Mouse (Mus musculus): ENCODE measurements around the gene Kdelr2. TPM values are rescaled to one million over a fixed set of nuclear protein-coding genes. Genes with fewer than 3 reads are reported as not detected.

The Kdelr2 gene
- polyA plus RNA-seq, 1 experiment from 2014 or later: 210 TPM

DNA sequence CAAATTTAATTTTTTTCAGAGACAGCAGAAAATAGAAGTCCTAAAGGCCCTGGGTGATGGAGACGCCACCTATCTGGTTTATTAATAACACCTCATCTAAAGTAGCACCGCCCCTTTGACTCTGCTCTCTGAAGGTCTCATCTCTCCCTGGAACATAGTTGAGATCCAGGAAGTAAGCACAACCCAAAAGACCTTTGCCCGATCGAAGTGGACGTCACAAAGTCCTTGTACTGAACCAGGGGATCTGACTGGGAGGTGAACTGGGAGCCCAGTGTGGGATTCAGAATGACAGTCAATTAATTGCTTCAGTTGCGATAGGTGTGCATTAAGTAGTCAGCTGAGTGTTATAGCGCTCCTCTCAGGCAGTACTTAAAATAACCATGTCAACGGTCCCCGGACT lies 1.6 kb downstream of the Kdelr2 start:
- Histone ChIP-seq H3K9me3 (replicated peaks) (no peaks in the 10 kb centered on the region), H3K4me1 (peaks cover 27% of the 10 kb centered on the region), H3K4me2 (replicated peaks) (no peak overlapping the region; the same call in 1 of the 2 replicates), H3K27me3 (no peaks in the 10 kb centered on the region), H3K9ac (no peak overlapping the region), H3K27ac (no peak overlapping the region), H3K4me3 (no peak overlapping the region), H3K36me3 (peaks cover 10% of the 10 kb centered on the region)
- WGBS: 92% methylated on average over 9 of the region's 9 CpGs
- no peak for ATAC-seq (ENCODE audit: low FRiP score)

DNA sequence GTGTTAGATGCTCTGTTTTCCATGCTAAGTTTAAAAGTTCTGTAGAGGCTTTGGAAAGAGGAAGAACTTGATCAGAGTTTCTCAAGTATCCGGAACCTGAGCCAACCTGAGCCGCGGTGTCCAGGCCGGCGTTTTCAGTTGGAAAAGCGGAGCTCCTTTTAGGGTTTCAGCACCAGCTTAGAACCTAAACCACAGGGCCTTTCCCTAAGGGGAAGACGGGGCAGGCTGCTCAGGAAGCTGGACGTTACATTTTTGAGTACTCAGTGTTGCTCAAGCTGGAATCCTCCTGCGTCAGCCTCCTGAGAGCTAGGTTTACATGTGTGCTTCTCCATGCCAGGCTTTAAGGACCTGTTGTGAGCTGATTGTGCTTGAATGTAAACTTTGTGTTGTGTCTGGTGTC lies 2.9 kb downstream of the Kdelr2 start:
- H3K27ac ChIP-seq: no peak overlapping the region
- no peak for ATAC-seq (ENCODE audit: low FRiP score)
- no peak overlapping the region for H3K4me3 ChIP-seq
- no peaks in the 10 kb centered on the region for H3K9me3 ChIP-seq (replicated peaks)
- no peak overlapping the region for H3K9ac ChIP-seq
- H3K4me1 ChIP-seq: peaks cover 27% of the 10 kb centered on the region
- H3K27me3 ChIP-seq: no peaks in the 10 kb centered on the region
- no peak overlapping the region for H3K4me2 ChIP-seq (replicated peaks)
- 92% methylated on average over 9 of the region's 9 CpGs for WGBS
- H3K36me3 ChIP-seq: peaks cover 15% of the 10 kb centered on the region

DNA sequence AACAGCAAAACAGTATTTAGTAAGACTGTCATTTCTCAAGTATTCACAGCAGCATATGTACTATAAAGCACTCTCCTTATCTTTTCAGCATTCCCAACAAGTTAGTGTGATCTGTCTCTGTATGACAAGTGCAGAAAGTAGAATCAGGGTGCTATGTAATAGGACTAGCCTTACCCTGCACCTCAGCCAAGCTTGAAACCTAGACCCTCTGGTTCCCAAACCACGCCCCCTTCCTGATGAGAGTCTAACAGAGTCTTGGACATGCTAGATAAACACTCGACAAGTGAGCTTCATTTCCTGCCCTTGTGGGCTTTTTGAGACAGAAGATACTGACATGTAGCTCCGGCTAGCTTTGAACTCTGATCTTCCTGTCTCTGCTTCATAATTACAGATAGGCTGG lies 5.6 kb downstream of the Kdelr2 start:
- H3K27me3 ChIP-seq: no peaks in the 10 kb centered on the region
- H3K27ac ChIP-seq: no peak overlapping the region
- H3K36me3 ChIP-seq: peaks cover 36% of the 10 kb centered on the region
- H3K9ac ChIP-seq: no peak overlapping the region
- 84% methylated on average over 3 of the region's 3 CpGs for WGBS
- H3K9me3 ChIP-seq (replicated peaks): no peaks in the 10 kb centered on the region
- ATAC-seq (ENCODE audit: low FRiP score): no peak
- peaks cover 18% of the 10 kb centered on the region for H3K4me1 ChIP-seq
- no peak overlapping the region for H3K4me3 ChIP-seq
- H3K4me2 ChIP-seq (replicated peaks): no peak overlapping the region

DNA sequence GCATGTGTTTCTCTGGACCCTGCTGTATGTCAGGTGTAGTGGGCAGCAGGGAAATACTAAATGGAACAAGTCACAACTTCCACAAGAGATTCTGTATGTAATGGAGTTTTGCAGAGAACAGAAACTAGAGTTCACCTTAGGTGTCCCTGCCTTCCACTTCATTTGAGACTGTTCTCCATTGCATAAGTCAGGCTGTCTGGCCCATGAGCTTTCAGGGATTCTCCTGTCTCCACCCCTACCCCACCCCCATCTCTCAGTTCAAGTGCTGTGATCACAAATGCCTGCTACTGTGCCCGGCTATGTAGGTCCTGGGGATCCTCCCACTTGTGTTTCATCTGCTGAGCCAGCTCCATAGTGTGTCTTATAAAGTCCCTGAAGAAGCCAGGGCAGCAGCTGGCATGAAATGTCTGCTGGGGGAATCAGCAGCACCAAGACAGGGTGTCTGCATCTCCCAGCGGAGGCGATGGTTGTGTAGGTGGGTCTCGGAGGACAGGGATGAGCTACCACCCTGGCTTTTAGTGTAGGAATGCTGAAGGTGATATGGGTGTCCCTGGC lies 7.3 kb downstream of the Kdelr2 start:
- no peak for ATAC-seq (ENCODE audit: low FRiP score)
- Histone ChIP-seq H3K9ac (peak overlapping the region; percentile 23; the same call in 1 of the 2 replicates), H3K4me3 (no peak overlapping the region), H3K27me3 (no peaks in the 10 kb centered on the region), H3K27ac (no peak overlapping the region), H3K9me3 (replicated peaks) (no peaks in the 10 kb centered on the region), H3K36me3 (peaks cover 46% of the 10 kb centered on the region), H3K4me2 (replicated peaks) (no peak overlapping the region), H3K4me1 (peaks cover 4% of the 10 kb centered on the region)
- 91% methylated on average over 4 of the region's 4 CpGs for WGBS

DNA sequence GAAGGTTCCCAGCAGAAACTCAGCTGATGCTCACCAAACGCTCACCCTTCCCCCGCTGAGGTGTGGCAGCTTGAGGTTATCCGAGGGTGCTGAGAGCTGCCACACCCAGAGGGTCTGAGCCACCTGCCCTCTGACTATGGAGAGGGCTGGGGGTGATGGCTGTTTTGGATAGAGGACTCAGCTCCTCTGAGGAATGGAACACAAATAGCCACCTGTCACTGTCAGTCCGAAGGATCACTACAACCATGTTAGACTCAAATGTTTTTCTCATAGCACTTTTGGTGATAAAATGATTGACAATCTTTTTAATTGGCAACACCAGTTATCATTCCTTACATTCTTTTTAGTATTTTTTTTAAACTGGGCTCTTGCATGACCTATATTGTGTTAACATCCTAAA lies 17.8 kb downstream of the Kdelr2 start:
- no peak for ATAC-seq (ENCODE audit: low FRiP score)

DNA sequence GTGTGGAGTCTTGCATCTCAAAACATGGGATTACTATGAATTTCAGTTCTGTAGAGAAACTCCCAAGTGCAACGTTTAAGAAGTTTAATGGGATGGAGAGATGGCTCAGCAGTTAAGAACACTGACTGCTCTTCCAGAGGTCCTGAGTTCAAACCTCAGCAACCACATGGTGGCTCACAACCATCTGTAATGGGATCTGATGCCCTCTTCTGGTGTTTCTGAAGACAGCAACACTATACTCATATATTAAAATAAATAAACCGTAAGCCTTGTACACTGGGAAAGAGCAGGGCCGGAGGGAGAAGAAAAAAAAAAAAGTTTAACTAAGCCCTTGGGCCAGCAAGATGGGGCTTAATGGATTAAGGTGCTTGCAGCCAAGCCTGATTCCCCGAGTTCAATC lies 19.4 kb downstream of the Kdelr2 start:
- H3K4me3 ChIP-seq: no peak overlapping the region
- H3K9ac ChIP-seq: no peak overlapping the region
- no peak overlapping the region for H3K4me2 ChIP-seq (replicated peaks)
- no peak for ATAC-seq (ENCODE audit: low FRiP score)
- WGBS: 86% methylated on average over 4 of the region's 4 CpGs
- no peak overlapping the region for H3K27ac ChIP-seq
- no peaks in the 10 kb centered on the region for H3K4me1 ChIP-seq
- H3K27me3 ChIP-seq: no peaks in the 10 kb centered on the region
- no peaks in the 10 kb centered on the region for H3K9me3 ChIP-seq (replicated peaks)
- H3K36me3 ChIP-seq: peaks cover 41% of the 10 kb centered on the region

More for the DNA sequence above, 17.8 kb downstream of the Kdelr2 start:
- no peak overlapping the region for H3K4me2 ChIP-seq (replicated peaks)
- no peaks in the 10 kb centered on the region for H3K4me1 ChIP-seq
- H3K36me3 ChIP-seq: peaks cover 56% of the 10 kb centered on the region
- no peak overlapping the region for H3K4me3 ChIP-seq
- H3K9ac ChIP-seq: no peak overlapping the region
- H3K27me3 ChIP-seq: no peaks in the 10 kb centered on the region
- 87% methylated on average over 4 of the region's 4 CpGs for WGBS
- no peak overlapping the region for H3K27ac ChIP-seq
- H3K9me3 ChIP-seq (replicated peaks): no peaks in the 10 kb centered on the region

DNA sequence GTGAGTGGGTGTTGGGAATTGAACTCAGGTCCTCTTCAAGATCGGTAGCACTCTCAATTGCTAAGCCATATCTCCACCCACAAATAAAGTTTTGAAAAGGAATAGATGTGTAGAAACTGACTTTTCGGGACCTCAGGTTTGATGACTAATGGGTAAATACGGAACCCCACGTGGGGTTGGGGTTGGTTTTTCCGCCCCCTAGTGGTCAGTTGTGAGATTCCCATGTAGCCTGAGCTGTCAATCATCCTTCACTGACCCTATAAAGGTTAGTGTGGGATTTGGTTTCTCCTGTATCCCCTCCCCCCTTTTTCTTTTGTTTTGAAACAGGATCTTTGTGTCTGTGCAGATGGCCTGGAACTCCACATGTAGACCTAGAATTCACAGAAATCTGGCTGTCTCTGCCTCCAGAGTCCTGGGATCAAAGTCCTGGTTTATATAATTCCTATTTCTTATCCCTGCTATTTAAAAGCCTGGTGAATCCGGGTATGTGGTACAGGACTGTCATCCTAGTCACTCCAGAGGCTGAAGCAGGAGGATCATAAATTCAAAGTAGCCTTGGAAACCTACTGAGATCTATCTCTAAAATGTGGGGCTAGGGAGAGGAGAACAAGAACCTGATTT lies 20.4 kb downstream of the Kdelr2 start:
- H3K4me3 ChIP-seq: no peak overlapping the region
- H3K27me3 ChIP-seq: no peaks in the 10 kb centered on the region
- H3K27ac ChIP-seq: no peak overlapping the region
- peaks cover 32% of the 10 kb centered on the region for H3K36me3 ChIP-seq
- H3K9ac ChIP-seq: no peak overlapping the region
- no peak for ATAC-seq (ENCODE audit: low FRiP score)
- H3K4me1 ChIP-seq: no peaks in the 10 kb centered on the region
- WGBS: 37% methylated on average over 6 of the region's 6 CpGs
- H3K4me2 ChIP-seq (replicated peaks): no peak overlapping the region
- H3K9me3 ChIP-seq (replicated peaks): no peaks in the 10 kb centered on the region

DNA sequence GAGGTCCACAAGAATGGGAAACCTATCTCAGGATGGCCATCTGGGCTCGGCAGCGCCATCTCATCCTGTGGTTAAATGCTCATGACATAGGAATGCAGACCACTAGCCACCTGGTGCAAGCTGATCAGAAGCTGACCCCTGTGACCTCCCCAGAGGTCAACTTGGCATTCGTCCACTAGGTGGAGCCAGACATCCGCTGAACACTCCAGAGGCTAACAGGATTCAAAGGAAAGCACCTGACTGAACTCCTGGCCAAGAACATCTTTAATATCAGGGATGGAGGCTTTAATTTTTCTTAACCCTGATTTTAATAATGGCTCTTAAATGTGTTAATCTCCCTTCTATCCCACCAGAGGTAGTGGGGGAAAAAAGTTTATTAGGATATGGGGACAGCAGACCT lies 30.8 kb downstream of the Kdelr2 start:
- Histone ChIP-seq H3K9me3 (replicated peaks) (no peaks in the 10 kb centered on the region), H3K9ac (no peak overlapping the region), H3K27ac (no peak overlapping the region), H3K4me1 (no peaks in the 10 kb centered on the region), H3K4me2 (replicated peaks) (no peak overlapping the region), H3K4me3 (no peak overlapping the region), H3K36me3 (no peaks in the 10 kb centered on the region), H3K27me3 (no peaks in the 10 kb centered on the region)
- WGBS: 0% methylated on average over 4 of the region's 4 CpGs
- ATAC-seq (ENCODE audit: low FRiP score): no peak

DNA sequence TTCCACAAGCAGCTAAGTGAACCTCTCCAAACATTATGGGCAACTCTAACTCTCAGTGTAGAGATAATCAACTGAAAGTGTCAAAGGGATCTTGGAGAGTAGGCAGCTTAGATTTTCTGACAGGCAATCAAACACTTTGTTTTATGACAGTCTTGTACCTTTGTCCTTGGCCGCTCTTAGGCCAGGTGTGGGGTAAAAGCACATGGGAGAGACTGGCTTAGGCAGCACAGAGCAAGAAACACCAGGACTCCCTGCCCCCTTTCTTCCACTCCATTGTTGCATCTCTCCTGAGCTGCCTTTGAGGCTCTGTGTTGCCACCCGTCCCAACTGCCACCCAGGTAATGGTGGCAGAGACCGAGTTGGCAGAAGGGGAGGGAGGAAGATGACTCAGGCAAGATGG lies 37.7 kb downstream of the Kdelr2 start:
- Histone ChIP-seq H3K9ac (no peak overlapping the region), H3K4me2 (replicated peaks) (no peak overlapping the region), H3K36me3 (no peaks in the 10 kb centered on the region), H3K27ac (no peak overlapping the region), H3K27me3 (no peaks in the 10 kb centered on the region), H3K4me3 (no peak overlapping the region), H3K9me3 (replicated peaks) (no peaks in the 10 kb centered on the region), H3K4me1 (no peaks in the 10 kb centered on the region)
- ATAC-seq (ENCODE audit: low FRiP score): no peak
- 76% methylated on average over 3 of the region's 3 CpGs for whole genome bisulfite sequencing

DNA sequence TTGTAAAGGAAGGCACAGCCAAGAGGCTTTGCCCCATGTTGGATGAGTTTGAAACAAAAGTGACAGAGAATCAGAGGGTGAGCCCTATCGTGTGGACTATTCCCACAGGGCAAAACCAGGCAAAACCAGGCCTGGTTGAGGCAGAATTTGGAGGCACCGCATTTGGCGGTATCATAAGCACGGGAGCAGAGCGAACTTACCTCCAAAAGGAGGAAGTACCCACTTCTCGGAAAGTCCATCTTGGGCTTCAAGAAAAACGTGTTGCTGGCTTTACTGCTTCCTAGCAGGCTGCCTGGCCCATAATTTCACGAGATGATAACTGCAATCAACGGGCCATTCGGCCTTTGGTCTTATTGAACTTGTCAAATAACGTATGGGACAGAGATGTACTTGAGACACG lies 38.1 kb downstream of the Kdelr2 start:
- Histone ChIP-seq H3K27me3 (no peaks in the 10 kb centered on the region), H3K27ac (no peak overlapping the region), H3K4me2 (replicated peaks) (no peak overlapping the region), H3K36me3 (no peaks in the 10 kb centered on the region), H3K9me3 (replicated peaks) (no peaks in the 10 kb centered on the region), H3K4me3 (no peak overlapping the region), H3K9ac (no peak overlapping the region), H3K4me1 (no peaks in the 10 kb centered on the region)
- 82% methylated on average over 12 of the region's 12 CpGs for WGBS
- no peak for ATAC-seq (ENCODE audit: low FRiP score)

DNA sequence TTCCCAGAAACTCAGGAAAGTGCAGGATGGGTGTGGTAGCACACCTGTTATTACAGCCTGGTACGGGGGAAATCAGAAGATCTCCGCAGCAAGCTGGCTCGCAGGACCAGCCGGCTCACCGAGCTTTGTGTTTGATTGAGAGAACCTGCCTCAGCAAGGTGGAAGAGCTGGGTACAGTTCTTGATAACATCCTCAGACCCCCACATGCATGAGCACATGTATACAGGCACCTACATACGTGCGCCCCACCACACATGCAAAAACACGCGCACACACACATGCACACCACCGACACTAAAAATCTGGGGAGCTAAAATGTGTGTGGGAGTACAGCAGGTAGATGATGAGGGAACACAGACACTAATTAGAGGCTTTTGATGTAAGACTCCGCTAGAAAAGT lies 60.0 kb downstream of the Kdelr2 start:
- Histone ChIP-seq H3K27ac (peak overlapping the region; percentile 67; the same call in 1 of the 2 replicates), H3K36me3 (peaks cover 14% of the 10 kb centered on the region), H3K4me2 (replicated peaks) (peak overlapping the region; percentile 74), H3K4me3 (peak overlapping the region; percentile 78), H3K27me3 (no peaks in the 10 kb centered on the region), H3K4me1 (peaks cover 14% of the 10 kb centered on the region), H3K9ac (peak overlapping the region; percentile 75), H3K9me3 (replicated peaks) (no peaks in the 10 kb centered on the region)
- ATAC-seq (ENCODE audit: low FRiP score): no peak
- WGBS: 77% methylated on average over 11 of the region's 11 CpGs

DNA sequence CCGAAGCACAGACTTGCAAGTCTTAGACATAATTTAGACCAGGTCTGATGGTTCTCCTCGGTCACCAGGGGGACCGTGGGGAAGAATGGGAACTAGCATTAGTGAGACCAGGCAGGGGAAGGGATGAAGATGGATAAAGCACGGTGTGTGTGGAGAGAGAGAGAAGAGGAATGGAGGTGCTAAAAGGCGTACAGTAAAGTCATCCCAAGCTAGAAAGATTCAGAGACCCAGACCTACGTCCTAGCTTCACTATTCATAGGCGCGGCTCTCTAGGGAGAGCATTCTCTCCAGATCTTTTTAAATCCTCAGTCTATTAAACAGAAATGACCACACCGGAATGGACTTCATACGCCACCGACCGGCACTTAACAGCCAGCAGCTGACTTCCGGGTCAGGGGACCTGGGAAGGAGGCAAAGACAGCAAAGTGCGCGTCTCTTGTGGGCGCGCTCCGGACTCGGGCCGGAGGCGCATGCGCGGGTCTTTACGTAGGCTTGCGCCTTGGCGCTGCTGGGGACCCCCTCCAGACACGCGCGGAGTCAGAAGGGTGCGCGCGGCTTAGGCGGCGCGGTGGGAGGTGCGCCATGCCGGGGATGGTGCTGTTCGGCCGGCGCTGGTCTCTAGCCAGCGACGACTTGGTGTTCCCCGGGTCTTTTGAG lies 60.6 kb downstream of the Kdelr2 start, which contains the start of gene Daglb:
Gene Daglb (plus strand): TSS at position 485 of the 657 bp plus-strand sequence.
- peak within 1 kb of the TSS; percentile 78 for H3K4me3 ChIP-seq
- H3K4me2 ChIP-seq (replicated peaks): peak within 1 kb of the TSS; percentile 74
- H3K4me1 ChIP-seq: peaks cover 14% of the 10 kb centered on the region
- peaks cover 20% of the 10 kb centered on the region for H3K36me3 ChIP-seq
- H3K27me3 ChIP-seq: no peaks in the 10 kb centered on the region
- ATAC-seq (ENCODE audit: low FRiP score): peak; percentile 96
- peak within 1 kb of the TSS; percentile 67 for H3K27ac ChIP-seq
- H3K9me3 ChIP-seq (replicated peaks): no peaks in the 10 kb centered on the region
- H3K9ac ChIP-seq: peak within 1 kb of the TSS; percentile 75
- WGBS: 4% methylated on average over 43 of the region's 43 CpGs

DNA sequence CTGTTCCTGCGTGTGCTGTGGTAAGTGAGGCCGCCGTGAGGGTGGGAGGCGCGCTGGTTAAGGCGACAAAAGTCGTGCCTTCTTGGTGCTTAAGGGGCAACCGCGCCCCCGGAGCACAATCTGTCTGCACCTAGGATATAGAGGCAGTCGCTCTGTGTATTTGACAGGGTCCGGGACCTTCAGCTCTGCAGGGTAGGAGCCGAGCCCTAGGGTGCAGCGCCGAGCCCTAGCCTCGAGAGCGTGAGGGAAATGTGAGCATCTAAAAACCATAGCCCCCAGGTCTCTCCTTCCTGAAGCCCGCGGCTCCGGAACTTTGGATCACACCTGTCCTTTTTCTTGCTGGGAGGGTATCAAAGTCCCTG lies 61.1 kb downstream of the Kdelr2 start:
- Histone ChIP-seq H3K36me3 (peaks cover 25% of the 10 kb centered on the region), H3K4me3 (peak overlapping the region; percentile 78), H3K9me3 (replicated peaks) (no peaks in the 10 kb centered on the region), H3K4me2 (replicated peaks) (peak overlapping the region; percentile 74), H3K4me1 (peaks cover 14% of the 10 kb centered on the region), H3K27ac (peak overlapping the region; percentile 67; the same call in 1 of the 2 replicates), H3K27me3 (no peaks in the 10 kb centered on the region), H3K9ac (peak overlapping the region; percentile 75)
- peak; percentile 84 for ATAC-seq (ENCODE audit: low FRiP score)
- WGBS: 1% methylated on average over 20 of the region's 20 CpGs
